Mouse (Mus musculus) midbrain, postnatal 0 days (tissue): ENCODE data around the gene BC030867. TPM values are rescaled to one million over a fixed set of nuclear protein-coding genes. Genes with fewer than 3 reads are reported as not detected.
A peak's percentile ranks its signal among the peaks of the same experiment; 100 is the strongest.

ENCODE experiments used
- ATAC-seq: fragments of 200-750 bp; cut with Nextera tagmentation; 2 replicates; pipeline ENCODE4 v1.8.0; 2017; ENCODE audit warnings: moderate number of reproducible peaks, mild to moderate bottlenecking, moderate TSS enrichment, moderate library complexity; ENCODE audit not compliant: low FRiP score
- DNase-seq: peaks from one replicate; pipeline ENCODE4 v3.0.0-alpha.2; 2015; ENCODE audit warnings: low spot score
- H3K27ac ChIP-seq: fragments of 300-500 bp; sonication (generic); 2 replicates; pipeline ENCODE4 v1.5.1; 2014; ENCODE audit warnings: low read depth, mild to moderate bottlenecking, low read length, mixed read lengths
- H3K27me3 ChIP-seq: fragments of 300-500 bp; sonication (generic); 2 replicates; pipeline ENCODE4 v1.6.1; 2014; ENCODE audit warnings: low read length, control low read depth, mixed read lengths; ENCODE audit not compliant: insufficient read depth
- H3K36me3 ChIP-seq: fragments of 300-500 bp; sonication (generic); 2 replicates; pipeline ENCODE4 v1.6.1; 2014; ENCODE audit warnings: low read length, control low read depth, mixed read lengths; ENCODE audit not compliant: insufficient read depth
- H3K4me1 ChIP-seq: fragments of 300-500 bp; sonication (generic); 2 replicates; pipeline ENCODE4 v1.6.1; 2014; ENCODE audit warnings: mild to moderate bottlenecking, control low read depth, antibody characterized with exemption, low read length, mixed read lengths; ENCODE audit not compliant: insufficient read depth
- H3K4me2 ChIP-seq: fragments of 300-500 bp; sonication (generic); 2 replicates; pipeline ENCODE4 v1.6.1; 2014; ENCODE audit warnings: low read depth, mild to moderate bottlenecking, low read length, mixed read lengths; ENCODE audit not compliant: poor library complexity, severe bottlenecking
- H3K4me3 ChIP-seq: fragments of 300-500 bp; sonication (generic); 2 replicates; pipeline ENCODE4 v1.5.1; 2014; ENCODE audit warnings: low read depth, mild to moderate bottlenecking, low read length, moderate library complexity
- H3K9ac ChIP-seq: fragments of 300-500 bp; sonication (generic); replicated peaks from 2 replicates; pipeline ENCODE4 v1.6.1; 2014; ENCODE audit warnings: mild to moderate bottlenecking, low read length, moderate library complexity, mixed read lengths; ENCODE audit not compliant: poor library complexity, severe bottlenecking
- H3K9me3 ChIP-seq: fragments of 300-500 bp; sonication (generic); 2 replicates; pipeline ENCODE4 v1.6.1; 2016; ENCODE audit warnings: low read length, control low read depth
- CTCF ChIP-seq: IDR thresholded peaks from 2 replicates; pipeline ENCODE4 v1.5.1; 2016; ENCODE audit warnings: antibody characterized with exemption, mild to moderate bottlenecking
- WGBS: fragments of 180-500 bp; shearing (Covaris S2); extraction: QIAGEN DNeasy Blood & Tissue Kit; methylation state at CpG from one replicate; pipeline ENCODE4 v1.1.7; 2014; 5-methylcytosine and 5-hydroxymethylcytosine counted together
- polyA plus RNA-seq: library from polyadenylated mRNA; unstranded; fragments of >200 nt; fragmentation: Nextera tagmentation; extraction: Ambion mirVana; gene quantifications from 2 replicates; pipeline ENCODE4 v1.2.1, GENCODE M21; 2015
- total RNA-seq: library from RNA; depleted of rRNA; stranded (reverse); fragments of >200 nt; gene quantifications from 2 replicates; pipeline ENCODE4 v1.2.3, GENCODE M21; 2014

BC030867 gene
- total and polyA plus RNA-seq, 2 experiments from 2014 or later = 0.53 to 2.1 TPM

DNA sequence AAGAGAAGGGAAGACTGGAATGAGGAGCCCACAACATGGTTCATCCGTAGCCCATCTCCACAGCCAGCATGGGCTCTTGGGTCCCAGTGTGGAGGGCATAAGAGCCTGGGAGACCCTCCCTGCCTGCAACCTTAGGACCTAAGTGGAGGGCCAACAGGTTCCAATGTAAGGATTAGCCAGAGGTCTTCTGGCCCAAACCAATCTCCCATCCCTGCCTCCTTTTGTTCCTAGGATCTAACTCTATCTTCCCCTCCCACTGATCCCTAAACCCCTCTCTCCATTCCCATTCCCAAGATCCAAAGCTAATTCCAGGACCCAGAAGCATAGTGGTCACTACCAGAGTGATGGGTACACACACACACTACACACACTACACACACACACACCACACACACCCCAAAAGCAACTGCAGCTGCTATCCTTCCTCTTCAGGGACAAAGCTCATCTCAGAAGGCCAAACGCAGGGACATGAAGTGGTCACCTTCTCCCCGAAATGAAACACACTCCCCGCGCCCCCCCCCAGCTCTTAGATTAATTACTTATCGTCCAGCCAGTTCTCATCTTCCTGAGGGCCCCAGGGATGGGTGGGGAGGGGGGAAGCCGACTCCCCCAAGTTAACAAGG lies 19.9 kb upstream of the BC030867 start:
- TF ChIP-seq CTCF = no peak
- peak overlapping the region; percentile 78 for H3K4me2 ChIP-seq
- no peaks in the 10 kb centered on the region for H3K9me3 ChIP-seq
- ATAC-seq (no peak), DNase-seq (no peak)
- no peaks in the 10 kb centered on the region for H3K36me3 ChIP-seq
- H3K27me3 ChIP-seq = no peaks in the 10 kb centered on the region
- peak overlapping the region; percentile 93 for H3K4me3 ChIP-seq
- peak overlapping the region; percentile 94 for H3K9ac ChIP-seq
- peaks cover 24% of the 10 kb centered on the region for H3K4me1 ChIP-seq
- H3K27ac ChIP-seq = peak overlapping the region; percentile 84
- 8% methylated on average over 7 of the region's 7 CpGs for WGBS

GRCm38 (mm10) chr11:102229331-102229953 lies 19.2 kb upstream of the BC030867 start:
- peak; percentile 23; the same call in 1 of the 2 replicates for TF ChIP-seq CTCF
- under 1% methylated on average over 24 of the region's 47 CpGs for WGBS

DNA sequence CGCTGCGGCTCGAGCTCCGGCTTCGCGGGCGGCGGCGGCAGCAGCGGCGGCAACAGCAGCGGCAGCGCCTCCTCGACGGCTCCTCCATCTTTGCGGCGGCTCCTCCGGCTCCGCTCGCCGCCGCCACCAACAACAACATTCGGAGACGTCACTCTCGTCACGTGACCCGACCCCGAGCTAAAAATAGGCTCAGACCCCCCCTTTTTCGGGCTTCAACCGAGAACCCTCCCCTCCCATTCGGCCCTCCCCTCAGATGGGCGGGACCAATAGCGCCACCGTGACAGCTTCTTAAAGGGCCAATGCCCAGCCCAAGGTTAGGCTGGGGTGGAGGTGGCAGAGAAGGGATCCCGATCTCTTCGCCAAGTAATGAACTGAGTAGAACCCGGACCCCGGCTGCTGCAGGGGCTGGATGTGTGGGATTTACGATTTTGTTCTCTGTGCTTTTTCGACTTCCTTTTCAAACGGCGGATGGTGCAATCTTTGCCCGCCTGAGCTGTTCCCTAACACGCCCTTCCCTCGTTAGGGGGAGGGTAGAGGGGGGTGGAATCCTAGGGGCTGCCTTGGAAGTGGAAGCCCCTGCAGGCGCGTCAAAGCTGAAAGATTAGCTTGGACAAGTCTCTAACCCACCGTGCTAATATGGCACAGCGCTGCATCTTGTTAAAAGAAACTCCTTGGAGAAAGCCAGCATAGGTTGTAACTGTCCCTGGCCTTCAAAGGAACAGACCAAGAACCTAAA lies 18.5 kb upstream of the BC030867 start, which contains the start of gene Hdac5:
Gene Hdac5, minus strand, starts transcription at position 161 of the 736 bp plus-strand sequence.
- peak; percentile 99 for DNase-seq
- Histone ChIP-seq H3K27me3 (no peaks in the 10 kb centered on the region), H3K9me3 (no peaks in the 10 kb centered on the region), H3K9ac (peak within 1 kb of the TSS; percentile 94), H3K36me3 (no peaks in the 10 kb centered on the region), H3K4me1 (peaks cover 17% of the 10 kb centered on the region), H3K4me3 (peak within 1 kb of the TSS; percentile 93), H3K27ac (peak within 1 kb of the TSS; percentile 84), H3K4me2 (peak within 1 kb of the TSS; percentile 78)
- ATAC-seq = peak; percentile 91
- 1% methylated on average over 34 of the region's 49 CpGs for WGBS
- peak; percentile 31 for TF ChIP-seq CTCF

More at GRCm38 (mm10) chr11:102229331-102229953, 19.2 kb upstream of the BC030867 start:
- H3K27ac ChIP-seq = peak overlapping the region; percentile 84
- peaks cover 24% of the 10 kb centered on the region for H3K4me1 ChIP-seq
- no peaks in the 10 kb centered on the region for H3K9me3 ChIP-seq
- peak overlapping the region; percentile 93 for H3K4me3 ChIP-seq
- ATAC-seq (peak; percentile 20; the same call in 1 of the 2 replicates), DNase-seq (peak; percentile 53)
- H3K27me3 ChIP-seq = no peaks in the 10 kb centered on the region
- H3K4me2 ChIP-seq = peak overlapping the region; percentile 78
- peak overlapping the region; percentile 94 for H3K9ac ChIP-seq
- no peaks in the 10 kb centered on the region for H3K36me3 ChIP-seq

DNA sequence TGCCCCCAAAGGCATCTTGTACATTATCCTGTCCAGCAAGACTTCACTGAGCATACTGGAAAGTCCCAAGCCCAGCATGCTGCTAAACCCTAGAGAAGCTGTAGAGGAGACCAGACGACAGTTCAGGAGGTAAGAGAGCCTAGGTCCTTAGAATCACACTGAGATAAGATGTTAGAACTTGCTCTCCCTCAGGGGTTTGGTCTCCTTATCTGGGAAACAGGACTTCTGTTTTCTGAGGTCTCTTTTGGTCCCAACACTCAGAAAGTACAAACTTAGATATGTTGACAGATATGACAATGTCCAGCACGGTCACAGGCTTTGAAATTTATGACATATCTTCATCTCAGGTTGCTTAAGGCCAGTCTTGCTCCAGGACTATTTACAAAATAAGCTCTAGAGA lies 12.7 kb upstream of the BC030867 start:
- Histone ChIP-seq H3K4me1 (no peaks in the 10 kb centered on the region), H3K9ac (no peak overlapping the region), H3K36me3 (no peaks in the 10 kb centered on the region), H3K4me3 (no peak overlapping the region), H3K27ac (no peak overlapping the region), H3K4me2 (no peak overlapping the region), H3K9me3 (no peaks in the 10 kb centered on the region), H3K27me3 (no peaks in the 10 kb centered on the region)
- ATAC-seq = no peak
- DNase-seq = no peak
- WGBS = 73% methylated on average over 2 of the region's 2 CpGs
- no peak for TF ChIP-seq CTCF

DNA sequence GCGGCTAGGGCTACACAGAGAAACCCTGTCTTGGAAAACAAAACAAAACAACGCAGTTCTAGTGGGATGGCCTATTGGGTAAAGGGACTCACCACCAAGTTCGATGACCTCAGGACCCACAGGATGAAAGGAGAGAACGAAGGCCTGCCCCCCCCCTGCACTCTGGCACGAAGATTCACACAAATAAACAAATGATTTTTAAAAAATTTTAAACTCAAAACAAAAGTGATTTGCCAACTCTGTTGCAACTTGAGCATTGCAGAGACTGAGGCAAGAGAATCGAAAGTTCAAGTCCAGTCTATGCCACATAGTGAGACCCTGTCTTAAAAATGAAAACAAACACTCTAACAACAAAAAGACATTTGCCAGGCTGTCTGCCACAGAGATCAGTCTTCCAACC lies 8.0 kb upstream of the BC030867 start:
- Histone ChIP-seq H3K9ac (no peak overlapping the region), H3K4me2 (no peak overlapping the region), H3K4me1 (0 out of 2 replicates have a peak, but pooled peaks cover 3% of the 10 kb centered on the region), H3K9me3 (no peaks in the 10 kb centered on the region), H3K27ac (no peak overlapping the region), H3K27me3 (no peaks in the 10 kb centered on the region), H3K36me3 (no peaks in the 10 kb centered on the region), H3K4me3 (no peak overlapping the region)
- ATAC-seq (no peak), DNase-seq (no peak)
- no peak for TF ChIP-seq CTCF
- 87% methylated on average over 6 of the region's 6 CpGs for WGBS
